Mouse (Mus musculus): ENCODE measurements around the gene Wars. TPM values are rescaled to one million over a fixed set of nuclear protein-coding genes. Genes with fewer than 3 reads are reported as not detected.
A peak's percentile ranks its signal among the peaks of the same experiment; 100 is the strongest.

Wars gene
- total RNA-seq (2021), result 10 to 100 TPM; 53.2 to 66.3 TPM
- polyA plus RNA-seq (2012; rRNA removed), result 56.3 and 61.5 TPM in 2 replicates
- long read RNA-seq, transcript Wars-201 (10 exons, 2,831 nt), result major isoform, 120 of 137 reads
- long read RNA-seq, partial matches to known transcripts, result 7 of 137 reads
- long read RNA-seq, other reads (novel, unspliced or antisense), result 10 of 137 reads

- peak; percentile 97 for DNase-seq
Observed at GRCm38 (mm10) chr12:108893715-108894431, at the start of gene Wars. TSS of gene Wars (minus strand) at chr12:108894174.

GRCm38 (mm10) chr12:108942203-108942923 lies 48.4 kb upstream of the Wars start:
- no peak for DNase-seq

GRCm38 (mm10) chr12:108941282-108941681 lies 47.3 kb upstream of the Wars start:
- DNase-seq, result no peak

- DNase-seq, result no peak
Observed at GRCm38 (mm10) chr12:108940255-108940654, 46.3 kb upstream of the Wars start.

- no peak for DNase-seq
Observed at GRCm38 (mm10) chr12:108939317-108939716, 45.3 kb upstream of the Wars start.

GRCm38 (mm10) chr12:108938844-108939243 lies 44.9 kb upstream of the Wars start:
- DNase-seq, result no peak

GRCm38 (mm10) chr12:108937506-108937905 lies 43.5 kb upstream of the Wars start:
- no peak for DNase-seq

GRCm38 (mm10) chr12:108936834-108937233 lies 42.9 kb upstream of the Wars start:
- DNase-seq, result no peak

GRCm38 (mm10) chr12:108934231-108934630 lies 40.3 kb upstream of the Wars start:
- DNase-seq, result no peak

- no peak for DNase-seq
Observed at GRCm38 (mm10) chr12:108932113-108932512, 38.1 kb upstream of the Wars start.

GRCm38 (mm10) chr12:108931341-108932053 lies 37.5 kb upstream of the Wars start:
- no peak for DNase-seq

GRCm38 (mm10) chr12:108929475-108929874 lies 35.5 kb upstream of the Wars start:
- no peak for DNase-seq

- no peak for DNase-seq
Observed at GRCm38 (mm10) chr12:108928249-108928648, 34.3 kb upstream of the Wars start.

GRCm38 (mm10) chr12:108926606-108927111 lies 32.7 kb upstream of the Wars start:
- DNase-seq, result no peak

GRCm38 (mm10) chr12:108918753-108919152 lies 24.8 kb upstream of the Wars start:
- DNase-seq, result no peak

- no peak for DNase-seq
Observed at GRCm38 (mm10) chr12:108917509-108917908, 23.5 kb upstream of the Wars start.

- no peak for DNase-seq
Observed at GRCm38 (mm10) chr12:108916447-108917042, 22.6 kb upstream of the Wars start.

GRCm38 (mm10) chr12:108915893-108916292 lies 21.9 kb upstream of the Wars start:
- no peak for DNase-seq

- no peak for DNase-seq
Observed at GRCm38 (mm10) chr12:108914709-108915340, 20.9 kb upstream of the Wars start.

- no peak for DNase-seq
Observed at GRCm38 (mm10) chr12:108914198-108914597, 20.2 kb upstream of the Wars start.

- DNase-seq, result no peak
Observed at GRCm38 (mm10) chr12:108912442-108912841, 18.5 kb upstream of the Wars start.
